Mouse (Mus musculus): ENCODE measurements around the gene Prpf38b.
"Not testable (repeated sequence)": the region's sequence is repeated elsewhere in the genome, so short reads cannot be mapped to it uniquely, and the experiment has no call there.

The Prpf38b gene

DNA sequence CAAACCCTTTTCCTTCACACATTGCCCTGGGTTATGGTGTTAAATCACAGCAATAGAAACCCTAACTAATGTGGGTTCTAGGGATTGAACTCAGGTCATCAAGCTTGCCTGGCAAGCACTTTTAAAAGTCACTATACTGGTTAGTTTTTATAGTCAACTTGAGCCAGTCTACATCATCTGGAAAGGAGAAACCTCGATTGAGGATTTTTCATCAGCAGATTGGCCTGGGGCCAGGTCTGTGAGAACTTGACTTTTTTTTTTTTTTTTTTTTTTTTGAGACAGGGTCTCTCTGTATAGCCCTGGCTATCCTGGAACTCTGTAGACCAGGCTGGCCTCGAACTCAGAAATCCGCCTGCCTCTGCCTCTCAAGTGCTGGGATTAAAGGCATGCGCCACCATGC lies 49.2 kb downstream of the Prpf38b start:
- not testable (repeated sequence) for DNase-seq (ENCODE audit: extremely low spot score, low read depth, low spot score)

- DNase-seq (ENCODE audit: extremely low spot score, low read depth, low spot score) = no peak
Measured at GRCm38 (mm10) chr3:108860786-108861185, 50.7 kb downstream of the Prpf38b start.

- DNase-seq (ENCODE audit: extremely low spot score, low read depth, low spot score) = no peak
Measured at GRCm38 (mm10) chr3:108858231-108858770, 53.2 kb downstream of the Prpf38b start.

DNA sequence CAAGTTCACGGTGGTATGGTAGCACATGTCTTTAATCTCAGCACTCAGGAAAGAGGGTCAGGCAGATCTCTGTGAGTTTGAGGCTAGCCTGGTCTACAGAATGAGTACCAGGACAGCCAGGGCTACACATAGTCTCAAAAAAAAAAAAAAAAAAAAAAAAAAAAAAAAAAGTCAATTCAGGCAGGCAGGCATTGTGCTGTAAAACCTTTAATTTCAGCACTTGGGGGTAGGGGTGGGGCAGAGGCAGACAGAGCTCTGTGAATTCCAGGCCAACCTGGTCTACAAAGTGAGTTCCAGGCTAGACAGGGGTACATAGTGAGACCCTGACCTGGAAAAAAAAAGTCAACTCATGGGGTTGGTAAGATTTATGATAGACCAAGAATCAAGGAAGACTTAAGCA lies 53.8 kb downstream of the Prpf38b start:
- DNase-seq (ENCODE audit: extremely low spot score, low read depth, low spot score) = no peak

DNA sequence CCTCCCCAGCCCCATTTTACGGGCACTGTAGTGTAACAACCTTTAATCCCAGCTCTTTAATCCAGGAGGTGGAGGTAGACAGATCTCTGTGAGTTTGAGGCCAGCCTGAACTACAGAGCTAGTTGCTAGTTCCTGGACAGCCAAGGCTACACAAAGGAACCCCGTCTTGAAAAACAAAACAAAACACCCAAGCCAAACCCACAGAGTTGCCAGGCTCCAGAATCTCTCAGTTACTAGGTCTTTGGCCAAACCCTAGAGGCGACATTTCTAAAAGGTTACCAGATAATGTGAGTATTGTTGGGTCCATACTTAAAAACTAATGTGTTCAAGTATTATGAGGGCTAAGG lies 54.4 kb downstream of the Prpf38b start:
- DNase-seq (ENCODE audit: extremely low spot score, low read depth, low spot score) = no peak

DNA sequence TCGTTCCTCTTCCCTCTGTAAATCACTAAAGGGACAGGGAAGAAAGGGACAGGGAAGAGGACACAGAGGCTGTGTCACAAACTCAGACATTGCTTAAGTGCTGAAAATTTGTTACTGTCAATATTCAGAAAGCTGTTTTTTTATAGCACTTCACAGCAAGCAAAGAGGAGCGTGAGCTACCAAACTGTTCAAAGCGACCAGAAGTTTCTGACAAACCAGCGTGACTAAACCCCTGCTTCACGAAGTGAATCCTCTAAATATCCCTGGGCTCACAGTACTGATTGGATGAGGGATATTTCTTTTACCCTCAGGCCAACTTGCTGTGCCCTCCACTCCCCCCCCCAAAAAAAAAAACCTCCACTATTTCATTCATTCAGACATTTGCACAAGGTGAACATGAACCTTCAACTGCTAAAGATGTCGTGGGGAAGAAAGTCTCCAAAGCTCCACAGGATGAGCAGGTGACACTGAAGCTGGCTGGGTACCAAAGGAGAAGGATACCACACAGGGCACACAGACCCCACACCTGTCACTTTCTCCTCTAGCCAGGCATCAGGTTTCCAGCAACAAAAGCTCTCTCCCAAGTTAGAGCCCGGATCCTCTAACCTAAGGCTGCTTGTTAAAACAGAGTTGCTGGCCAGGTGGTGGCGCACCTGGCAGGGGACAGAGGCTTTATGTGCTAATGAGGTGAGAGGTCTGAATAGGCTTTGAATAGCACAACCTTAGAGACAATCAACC lies 55.0 kb downstream of the Prpf38b start:
- no peak for DNase-seq (ENCODE audit: extremely low spot score, low read depth, low spot score)

GRCm38 (mm10) chr3:108855864-108856263 lies 55.7 kb downstream of the Prpf38b start:
- DNase-seq (ENCODE audit: extremely low spot score, low read depth, low spot score) = no peak

GRCm38 (mm10) chr3:108855371-108855770 lies 56.2 kb downstream of the Prpf38b start:
- no peak for DNase-seq (ENCODE audit: extremely low spot score, low read depth, low spot score)

DNA sequence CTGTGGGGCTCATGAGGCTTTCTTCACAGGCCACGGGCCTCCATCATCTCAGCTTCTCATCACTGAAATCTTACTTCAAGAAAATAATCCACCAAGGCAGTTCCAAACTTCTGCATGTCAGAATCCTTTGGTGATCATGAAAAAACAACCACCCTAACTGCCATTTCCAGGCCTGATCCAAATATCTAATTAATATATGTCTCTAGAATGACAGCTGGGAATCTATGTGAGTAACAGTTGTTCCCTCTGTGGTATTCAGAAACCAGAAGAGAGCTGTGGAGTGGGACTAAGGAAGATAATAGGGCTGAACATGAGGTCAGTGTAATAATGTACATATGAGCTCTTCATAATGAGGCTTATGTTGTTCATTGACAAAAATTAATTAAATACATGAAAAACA lies 58.3 kb downstream of the Prpf38b start:
- no peak for DNase-seq (ENCODE audit: extremely low spot score, low read depth, low spot score)
